Mouse (Mus musculus) kidney, embryonic 15.5 days (tissue): ENCODE measurements around the gene A830031A19Rik. TPM values are rescaled to one million over a fixed set of nuclear protein-coding genes. Genes with fewer than 3 reads are reported as not detected.
A peak's percentile ranks its signal among the peaks of the same experiment; 100 is the strongest.

ENCODE experiments used
- ATAC-seq: fragments of 200-750 bp; cut with Nextera tagmentation; replicated peaks from 2 replicates; pipeline ENCODE4 v1.8.0; 2017; ENCODE audit warnings: moderate TSS enrichment; ENCODE audit not compliant: low FRiP score
- H3K27ac ChIP-seq: fragments of 300-500 bp; sonication (generic); 2 replicates; pipeline ENCODE4 v1.5.1; 2015; ENCODE audit warnings: mild to moderate bottlenecking, inconsistent platforms
- H3K27me3 ChIP-seq: fragments of 300-500 bp; sonication (generic); 2 replicates; pipeline ENCODE4 v1.6.1; 2015; ENCODE audit warnings: inconsistent platforms
- H3K36me3 ChIP-seq: fragments of 300-500 bp; sonication (generic); 2 replicates; pipeline ENCODE4 v1.6.1; 2015; ENCODE audit warnings: inconsistent platforms
- H3K4me1 ChIP-seq: fragments of 300-500 bp; sonication (generic); 2 replicates; pipeline ENCODE4 v1.6.1; 2015; ENCODE audit warnings: inconsistent platforms
- H3K4me2 ChIP-seq: fragments of 300-500 bp; sonication (generic); 2 replicates; pipeline ENCODE4 v1.6.1; 2015; ENCODE audit warnings: moderate library complexity, mild to moderate bottlenecking, inconsistent platforms
- H3K4me3 ChIP-seq: fragments of 300-500 bp; sonication (generic); replicated peaks from 2 replicates; pipeline ENCODE4 v1.5.1; 2015; ENCODE audit warnings: mild to moderate bottlenecking, inconsistent platforms
- H3K9ac ChIP-seq: fragments of 300-500 bp; sonication (generic); 2 replicates; pipeline ENCODE4 v1.6.1; 2015; ENCODE audit warnings: mild to moderate bottlenecking, inconsistent platforms
- H3K9me3 ChIP-seq: fragments of 300-500 bp; sonication (generic); replicated peaks from 2 replicates; pipeline ENCODE4 v1.6.1; 2016; ENCODE audit warnings: inconsistent platforms
- WGBS: fragments of 180-500 bp; shearing (Covaris S2); methylation state at CpG from one replicate; pipeline ENCODE4 v1.1.7; 2015; ENCODE audit warnings: mixed read lengths; 5-methylcytosine and 5-hydroxymethylcytosine counted together
- polyA plus RNA-seq: library from polyadenylated mRNA; unstranded; fragments of >200 nt; fragmentation: Nextera tagmentation; extraction: Ambion mirVana; gene quantifications from 2 replicates; pipeline ENCODE4 v1.2.1, GENCODE M21; 2015

A830031A19Rik gene
- polyA plus RNA-seq, 1 experiment from 2014 or later, result not detected

DNA sequence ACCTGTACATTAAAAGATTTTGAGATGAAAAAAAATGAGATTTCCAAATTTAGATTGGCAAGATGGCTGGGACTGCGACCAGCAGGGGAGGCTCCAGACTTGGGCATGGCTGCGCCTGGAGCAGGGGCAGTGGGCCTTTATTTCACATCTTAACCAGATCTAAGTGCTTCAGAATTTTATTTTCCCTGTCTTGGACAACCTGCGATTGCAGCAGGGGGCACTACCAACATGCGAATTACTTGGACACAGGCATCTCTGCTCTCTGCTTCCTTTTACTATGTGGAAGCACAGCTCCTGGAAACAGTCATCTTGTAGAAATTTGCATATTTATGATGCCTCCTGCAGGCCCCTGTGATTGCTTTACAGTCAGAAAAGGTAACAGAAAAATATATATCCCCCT lies 9.5 kb downstream of the A830031A19Rik start:
- Histone ChIP-seq H3K4me2 (no peak overlapping the region), H3K27me3 (peaks cover 92% of the 10 kb centered on the region), H3K4me1 (peaks cover 12% of the 10 kb centered on the region), H3K9me3 (no peaks in the 10 kb centered on the region), H3K4me3 (no peak overlapping the region), H3K36me3 (no peaks in the 10 kb centered on the region), H3K27ac (no peak overlapping the region), H3K9ac (no peak overlapping the region)
- 54% methylated on average over 4 of the region's 4 CpGs for WGBS
- no peak for ATAC-seq

DNA sequence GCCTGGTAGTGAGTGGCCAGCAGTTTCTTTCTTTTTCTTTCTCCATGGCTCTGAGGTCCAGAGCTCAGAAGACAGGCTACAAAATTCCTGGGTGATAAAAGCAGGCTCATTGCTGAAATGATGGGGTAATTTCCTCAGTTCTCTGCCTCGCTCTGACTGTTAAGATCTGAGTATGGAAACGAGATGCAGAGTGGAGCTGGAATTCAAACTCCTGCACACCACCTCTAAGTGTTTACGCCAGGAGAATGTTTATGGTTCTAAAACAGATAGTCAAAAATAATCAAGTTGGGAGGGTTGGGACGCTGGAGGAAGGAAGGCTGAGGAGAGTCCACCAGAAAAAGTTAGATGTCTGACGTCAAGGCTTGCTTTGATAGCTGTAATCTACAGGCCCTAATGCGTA lies 10.6 kb downstream of the A830031A19Rik start:
- no peak for ATAC-seq
- no peak overlapping the region for H3K4me2 ChIP-seq
- peaks cover 90% of the 10 kb centered on the region for H3K27me3 ChIP-seq
- H3K36me3 ChIP-seq, result no peaks in the 10 kb centered on the region
- WGBS, result 60% methylated on average over 6 of the region's 6 CpGs
- H3K4me1 ChIP-seq, result peaks cover 12% of the 10 kb centered on the region
- no peaks in the 10 kb centered on the region for H3K9me3 ChIP-seq
- no peak overlapping the region for H3K27ac ChIP-seq
- no peak overlapping the region for H3K9ac ChIP-seq
- H3K4me3 ChIP-seq, result no peak overlapping the region

DNA sequence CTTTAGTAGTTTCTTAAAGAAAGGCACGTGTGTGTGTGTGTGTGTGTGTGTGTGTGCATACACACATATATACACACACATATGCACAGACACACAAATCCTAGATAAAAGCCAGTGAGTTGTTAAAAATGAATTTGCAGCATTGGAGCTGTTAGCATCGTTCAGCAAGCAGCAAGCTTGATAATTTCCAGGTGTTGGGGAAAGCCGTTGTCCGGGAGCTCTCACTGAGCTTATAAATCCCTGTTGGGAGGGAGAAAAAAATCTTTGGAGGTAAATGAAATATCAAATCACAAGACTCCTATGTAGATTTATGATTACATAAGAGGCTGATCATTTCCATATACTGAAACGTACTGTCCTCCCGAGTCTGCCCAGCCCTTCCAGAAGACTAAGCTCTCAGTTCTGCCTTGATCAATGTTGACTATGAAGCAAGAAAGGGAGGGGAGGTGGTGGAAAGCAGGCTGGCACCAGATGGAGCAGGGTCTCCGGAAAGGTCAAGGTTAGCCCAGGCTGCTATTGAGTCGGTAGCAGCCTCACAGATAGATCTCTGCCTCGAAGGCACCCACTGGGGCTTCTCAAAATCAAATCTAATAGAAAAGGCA lies 12.3 kb downstream of the A830031A19Rik start:
- no peak for ATAC-seq
- no peak overlapping the region for H3K4me2 ChIP-seq
- no peak overlapping the region for H3K9ac ChIP-seq
- H3K4me3 ChIP-seq, result no peak overlapping the region
- H3K27ac ChIP-seq, result no peak overlapping the region
- no peaks in the 10 kb centered on the region for H3K9me3 ChIP-seq
- H3K4me1 ChIP-seq, result peaks cover 12% of the 10 kb centered on the region
- peaks cover 90% of the 10 kb centered on the region for H3K27me3 ChIP-seq
- 33% methylated on average over 9 of the region's 9 CpGs for WGBS
- H3K36me3 ChIP-seq, result no peaks in the 10 kb centered on the region

GRCm38 (mm10) chr11:24061819-24062218 lies 13.0 kb downstream of the A830031A19Rik start:
- H3K9me3 ChIP-seq, result no peaks in the 10 kb centered on the region
- peaks cover 90% of the 10 kb centered on the region for H3K27me3 ChIP-seq
- H3K4me3 ChIP-seq, result 0 out of 2 replicates have a peak overlapping the region, but pooled peaks have one; percentile 6
- 2% methylated on average over 14 of the region's 14 CpGs for WGBS
- H3K4me1 ChIP-seq, result peaks cover 12% of the 10 kb centered on the region
- 0 out of 2 replicates have a peak, but pooled peaks have one; percentile 40 for ATAC-seq
- peak overlapping the region; percentile 33 for H3K4me2 ChIP-seq
- H3K9ac ChIP-seq, result no peak overlapping the region
- no peaks in the 10 kb centered on the region for H3K36me3 ChIP-seq
- no peak overlapping the region for H3K27ac ChIP-seq

GRCm38 (mm10) chr11:24060428-24060827 lies 14.4 kb downstream of the A830031A19Rik start:
- no peak overlapping the region for H3K9ac ChIP-seq
- peak overlapping the region; percentile 45 for H3K4me2 ChIP-seq
- H3K9me3 ChIP-seq, result no peaks in the 10 kb centered on the region
- H3K4me1 ChIP-seq, result peaks cover 12% of the 10 kb centered on the region
- H3K4me3 ChIP-seq, result peak overlapping the region; percentile 17; the same call in 1 of the 2 replicates
- no peak overlapping the region for H3K27ac ChIP-seq
- H3K27me3 ChIP-seq, result peaks cover 78% of the 10 kb centered on the region
- no peaks in the 10 kb centered on the region for H3K36me3 ChIP-seq
- WGBS, result 3% methylated on average over 5 of the region's 5 CpGs
- no peak for ATAC-seq

GRCm38 (mm10) chr11:24059137-24059536 lies 15.7 kb downstream of the A830031A19Rik start:
- no peaks in the 10 kb centered on the region for H3K36me3 ChIP-seq
- H3K4me3 ChIP-seq, result no peak overlapping the region
- no peaks in the 10 kb centered on the region for H3K9me3 ChIP-seq
- H3K4me1 ChIP-seq, result peaks cover 12% of the 10 kb centered on the region
- no peak overlapping the region for H3K9ac ChIP-seq
- no peak for ATAC-seq
- H3K27me3 ChIP-seq, result peaks cover 65% of the 10 kb centered on the region
- no peak overlapping the region for H3K4me2 ChIP-seq
- H3K27ac ChIP-seq, result no peak overlapping the region
- WGBS, result 16% methylated on average over 1 of the region's 1 CpGs

GRCm38 (mm10) chr11:24052882-24053281 lies 22.0 kb downstream of the A830031A19Rik start:
- WGBS, result 76% methylated on average over 6 of the region's 6 CpGs
- peaks cover 45% of the 10 kb centered on the region for H3K27me3 ChIP-seq
- ATAC-seq, result no peak

GRCm38 (mm10) chr11:24050032-24050757 lies 24.7 kb downstream of the A830031A19Rik start:
- 0 out of 2 replicates have a peak, but pooled peaks cover 5% of the 10 kb centered on the region for H3K4me1 ChIP-seq
- 81% methylated on average over 11 of the region's 11 CpGs for WGBS
- no peaks in the 10 kb centered on the region for H3K36me3 ChIP-seq
- no peak for ATAC-seq
- H3K9me3 ChIP-seq, result no peaks in the 10 kb centered on the region
- no peak overlapping the region for H3K9ac ChIP-seq
- peak overlapping the region; percentile 84; the same call in 1 of the 2 replicates for H3K4me2 ChIP-seq
- H3K27me3 ChIP-seq, result peaks cover 43% of the 10 kb centered on the region
- no peak overlapping the region for H3K4me3 ChIP-seq
- H3K27ac ChIP-seq, result no peak overlapping the region

More at GRCm38 (mm10) chr11:24052882-24053281, 22.0 kb downstream of the A830031A19Rik start:
- Histone ChIP-seq H3K4me2 (no peak overlapping the region), H3K9ac (no peak overlapping the region), H3K27ac (no peak overlapping the region), H3K4me1 (0 out of 2 replicates have a peak, but pooled peaks cover 5% of the 10 kb centered on the region), H3K9me3 (no peaks in the 10 kb centered on the region), H3K4me3 (no peak overlapping the region), H3K36me3 (no peaks in the 10 kb centered on the region)

GRCm38 (mm10) chr11:24049226-24050031 lies 25.4 kb downstream of the A830031A19Rik start:
- H3K9ac ChIP-seq, result peak overlapping the region; percentile 43; the same call in 1 of the 2 replicates

GRCm38 (mm10) chr11:24044025-24044424 lies 30.8 kb downstream of the A830031A19Rik start:
- no peak for ATAC-seq
- Histone ChIP-seq H3K9ac (no peak overlapping the region), H3K4me3 (no peak overlapping the region), H3K27me3 (peaks cover 13% of the 10 kb centered on the region; the same call in 1 of the 2 replicates), H3K27ac (no peak overlapping the region), H3K4me2 (no peak overlapping the region), H3K9me3 (no peaks in the 10 kb centered on the region), H3K4me1 (no peaks in the 10 kb centered on the region), H3K36me3 (no peaks in the 10 kb centered on the region)
- WGBS, result 73% methylated on average over 6 of the region's 6 CpGs

More at GRCm38 (mm10) chr11:24049226-24050031, 25.4 kb downstream of the A830031A19Rik start:
- Histone ChIP-seq H3K4me2 (peak overlapping the region; percentile 84), H3K4me1 (0 out of 2 replicates have a peak, but pooled peaks cover 5% of the 10 kb centered on the region), H3K27ac (no peak overlapping the region), H3K4me3 (peak overlapping the region; percentile 56), H3K27me3 (peaks cover 43% of the 10 kb centered on the region), H3K9me3 (no peaks in the 10 kb centered on the region), H3K36me3 (no peaks in the 10 kb centered on the region)
- 5% methylated on average over 28 of the region's 28 CpGs for WGBS
- ATAC-seq, result peak; percentile 86

GRCm38 (mm10) chr11:24020760-24021159 lies 54.1 kb downstream of the A830031A19Rik start:
- H3K4me2 ChIP-seq, result no peak overlapping the region
- WGBS, result 71% methylated on average over 1 of the region's 1 CpGs
- H3K9me3 ChIP-seq, result no peaks in the 10 kb centered on the region
- no peak overlapping the region for H3K27ac ChIP-seq
- no peak for ATAC-seq
- no peak overlapping the region for H3K9ac ChIP-seq
- no peak overlapping the region for H3K4me3 ChIP-seq
- H3K4me1 ChIP-seq, result no peaks in the 10 kb centered on the region
- 0 out of 2 replicates have a peak, but pooled peaks cover 3% of the 10 kb centered on the region for H3K27me3 ChIP-seq
- no peaks in the 10 kb centered on the region for H3K36me3 ChIP-seq
